Mouse (Mus musculus) gastrocnemius, adult 18-20 months (tissue): ENCODE measurements around the gene Gtf2h4. TPM values are rescaled to one million over a fixed set of nuclear protein-coding genes. Genes with fewer than 3 reads are reported as not detected.

ENCODE experiments used
- DNase-seq: peaks from one replicate; pipeline ENCODE4 v3.0.0; 2021; ENCODE audit warnings: low spot score
- total RNA-seq, 2 experiments: library from RNA; stranded (reverse); gene quantifications; 2 replicates each; pipeline ENCODE4 v1.2.3; 2021

Gtf2h4 gene
- total RNA-seq, 2 experiments from 2014 or later: 17.7 to 18.9 TPM

DNA sequence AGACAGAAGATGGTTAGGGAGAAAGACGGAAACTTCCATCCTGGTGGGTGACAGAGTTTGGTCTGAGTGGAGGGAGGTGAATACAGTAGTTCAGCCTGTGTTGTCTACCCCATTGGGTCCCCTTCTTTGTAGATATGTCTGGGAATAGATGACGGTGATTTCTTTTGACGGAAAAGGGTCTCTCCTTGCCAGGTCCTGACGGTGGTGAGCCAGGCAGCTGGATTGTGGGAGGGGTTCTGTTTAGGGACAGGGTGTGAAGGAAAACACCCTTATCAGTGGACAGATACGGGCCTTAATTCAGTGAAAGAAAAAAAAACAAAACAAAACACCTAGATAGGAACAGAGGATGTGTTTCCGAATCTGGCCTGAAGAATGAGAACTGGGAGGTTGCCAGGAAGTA lies 34.2 kb downstream of the Gtf2h4 start:
- DNase-seq: no peak

DNA sequence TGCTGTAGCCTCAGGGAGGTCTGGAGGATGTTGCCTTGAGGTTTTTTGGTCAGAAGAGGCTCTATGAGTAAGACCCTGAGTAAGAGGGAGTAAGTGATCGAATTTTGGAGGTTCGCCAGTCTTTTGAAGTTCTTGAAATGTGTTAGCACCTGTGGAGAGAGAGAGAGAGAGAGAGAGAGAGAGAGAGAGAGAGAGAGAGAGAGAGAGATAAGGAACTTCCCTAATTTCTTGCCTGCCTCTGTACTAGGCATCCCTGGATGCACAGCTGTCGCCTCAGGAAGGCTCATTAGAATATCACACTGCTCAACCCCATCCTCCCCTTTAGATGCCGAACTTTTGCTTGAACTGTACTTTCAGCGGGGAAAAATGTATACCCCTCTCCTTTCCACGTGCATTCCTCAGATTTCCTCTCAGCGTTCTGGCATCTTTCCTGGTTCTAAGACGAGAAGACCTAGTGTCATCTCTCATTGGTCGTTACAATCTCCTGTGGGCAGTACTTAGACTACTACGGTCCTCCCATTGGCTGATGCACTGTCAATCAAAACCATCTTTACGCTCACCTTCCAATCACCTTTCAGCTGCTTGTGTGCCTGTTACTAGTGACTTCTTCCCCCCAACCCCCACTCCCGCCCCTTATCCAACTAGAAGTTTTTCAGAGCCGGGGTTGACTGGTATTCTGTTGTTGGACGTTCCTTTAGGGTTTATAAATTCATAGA lies 34.9 kb downstream of the Gtf2h4 start:
- DNase-seq: peak; percentile 42

DNA sequence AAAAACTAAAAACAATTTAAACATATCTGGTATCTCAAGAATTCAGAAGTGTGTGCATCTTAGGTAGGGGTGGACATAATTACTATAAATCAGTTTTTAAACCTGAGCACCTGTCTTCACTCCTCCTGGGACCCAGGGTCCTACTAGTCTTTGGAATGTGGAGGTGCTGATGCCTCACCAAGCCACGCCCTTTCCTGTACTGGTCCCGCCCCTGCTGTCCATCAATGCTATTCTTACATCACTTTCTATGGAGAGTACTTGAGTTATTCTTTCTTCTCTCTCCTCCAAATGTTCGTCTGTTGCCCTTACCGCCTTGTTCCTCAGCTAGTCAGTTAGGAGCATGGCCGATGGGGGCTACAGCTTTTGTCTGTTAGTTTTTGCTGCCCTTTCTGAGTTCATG lies 37.2 kb downstream of the Gtf2h4 start:
- peak; percentile 20 for DNase-seq

DNA sequence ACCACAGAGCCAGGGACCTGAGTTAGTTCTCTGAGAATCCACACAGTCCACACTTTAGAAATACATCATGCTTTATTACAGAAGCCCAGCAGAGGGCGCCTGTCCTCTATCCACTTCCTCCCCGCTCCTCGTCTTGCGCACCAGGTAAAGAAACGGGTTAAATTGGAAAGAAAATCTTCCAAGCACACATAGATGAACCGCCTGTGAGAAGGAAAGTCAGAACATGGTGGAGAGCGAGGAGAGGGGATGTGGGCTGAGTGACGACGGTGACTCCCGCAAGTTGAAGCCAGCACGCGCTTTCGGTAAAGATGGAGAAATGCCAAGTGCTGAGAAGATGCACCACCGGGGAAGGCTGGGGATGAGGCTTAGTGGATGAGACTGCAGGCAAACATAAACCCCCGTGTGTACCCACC lies 37.8 kb downstream of the Gtf2h4 start:
- peak; percentile 62 for DNase-seq

DNA sequence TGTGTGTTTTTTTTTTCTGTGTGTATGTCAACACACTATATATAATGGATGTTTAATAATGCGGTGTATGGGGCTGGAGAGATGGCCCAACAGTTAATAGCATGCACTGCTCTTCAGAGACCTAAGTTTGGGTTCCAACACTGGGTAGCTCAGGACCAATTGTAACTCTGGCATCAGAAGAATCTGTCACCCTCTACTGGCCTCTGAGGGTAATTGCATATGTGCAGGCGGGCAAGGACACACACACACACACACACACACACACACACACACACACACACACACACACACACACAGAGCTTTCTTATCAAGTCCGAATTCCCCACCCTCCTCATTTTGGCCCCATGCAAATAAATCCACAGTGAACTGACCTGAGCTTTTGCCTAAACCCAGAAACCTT lies 38.3 kb downstream of the Gtf2h4 start:
- DNase-seq: no peak

DNA sequence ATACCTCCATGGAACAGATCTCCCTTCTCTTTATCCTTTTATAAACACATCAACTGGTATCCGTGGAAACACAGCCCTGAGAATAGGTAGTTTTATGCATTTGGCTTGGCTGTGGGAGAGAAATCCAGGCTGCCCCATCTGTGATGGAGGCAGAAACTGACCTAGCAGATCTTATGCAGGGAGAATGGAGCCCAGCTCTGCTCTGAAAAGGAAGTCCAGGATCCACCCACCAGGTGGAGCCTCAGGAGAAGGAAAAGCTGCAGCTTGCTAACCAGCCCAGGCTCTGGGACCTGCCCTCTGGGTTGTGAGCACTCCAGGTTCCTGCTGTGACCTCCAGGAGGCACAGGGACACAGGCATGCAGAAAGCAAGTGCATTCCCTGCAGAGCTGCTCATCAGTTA lies 39.5 kb downstream of the Gtf2h4 start:
- DNase-seq: no peak

DNA sequence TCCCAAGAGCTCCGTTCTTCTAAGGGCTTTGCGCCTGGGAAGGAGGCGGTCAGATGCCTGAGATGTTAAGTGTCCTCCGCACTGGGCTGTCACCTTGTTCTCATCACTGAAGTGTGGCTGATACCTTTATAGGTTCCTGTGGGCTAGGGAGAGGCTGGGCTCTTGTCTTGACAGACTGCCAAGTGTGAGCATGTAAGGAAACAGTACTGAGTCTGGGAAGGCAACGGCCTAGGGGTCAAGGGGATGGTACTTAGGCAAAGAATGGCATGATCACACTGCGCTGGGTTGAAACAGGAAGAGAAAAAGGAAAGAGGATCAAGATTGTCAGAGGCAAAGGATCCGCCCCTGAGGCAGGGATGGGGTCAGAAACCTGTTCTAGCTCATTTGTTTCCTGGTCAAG lies 47.0 kb downstream of the Gtf2h4 start, which contains the start of gene Gm9573:
Gene Gm9573, minus strand, starts transcription at position 101 of the 400 bp plus-strand sequence.
- DNase-seq: no peak

Other genes starting within 250 kb of the Gtf2h4 start
- 1 to 10 TPM in 1 of 2 experiments, under 1 TPM in 1; 0.94 to 1.2 TPM for gene H2-Q6, start 248.9 kb downstream of the Gtf2h4 start, total RNA-seq
- gene H2-Q7, start 234.6 kb downstream of the Gtf2h4 start, total RNA-seq: 1 to 10 TPM in 1 of 2 experiments, under 1 TPM in 1; 0.82 to 1.8 TPM
- gene H2-Q10, start 203.7 kb downstream of the Gtf2h4 start, total RNA-seq: 1 to 10 TPM in 1 of 2 experiments, under 1 TPM in 1; 0.39 to 1.2 TPM
- gene Pou5f1, start 167.7 kb downstream of the Gtf2h4 start, total RNA-seq: not detected
- under 1 TPM; 0.66 TPM for gene Tcf19, start 156.9 kb downstream of the Gtf2h4 start, total RNA-seq
- gene Cchcr1, start 156.6 kb downstream of the Gtf2h4 start, total RNA-seq: 1 to 10 TPM; 1.3 to 2.1 TPM
- not detected for gene Psors1c2, start 140.5 kb downstream of the Gtf2h4 start, total RNA-seq
- gene Cdsn, start 121.6 kb downstream of the Gtf2h4 start, total RNA-seq: under 1 TPM; 0.09 to 0.69 TPM
- gene 2300002M23Rik, start 106.3 kb downstream of the Gtf2h4 start, total RNA-seq: not detected
- not detected for gene Sfta2, start 72.2 kb downstream of the Gtf2h4 start, total RNA-seq
- gene Gm9573, start 47.1 kb downstream of the Gtf2h4 start, total RNA-seq: not detected
- gene Mucl3, start 30.0 kb downstream of the Gtf2h4 start, total RNA-seq: not detected
- gene Vars2, start 6.1 kb downstream of the Gtf2h4 start, total RNA-seq: 10 to 100 TPM in 1 of 2 experiments, 1 to 10 TPM in 1; 9.8 to 13.7 TPM
- gene Ddr1, start 30.9 kb upstream of the Gtf2h4 start, total RNA-seq: 10 to 100 TPM; 12.4 to 17.1 TPM
- gene Ier3, start 147.9 kb upstream of the Gtf2h4 start, total RNA-seq: 1 to 10 TPM; 7.1 to 8.0 TPM
- gene Flot1, start 149.5 kb upstream of the Gtf2h4 start, total RNA-seq: 10 to 100 TPM; 58.1 to 61.3 TPM
- 10 to 100 TPM; 25.7 to 34.7 TPM for gene Tubb5, start 164.6 kb upstream of the Gtf2h4 start, total RNA-seq
- 1 to 10 TPM; 4.2 to 6.7 TPM for gene Mdc1, start 167.8 kb upstream of the Gtf2h4 start, total RNA-seq
- 1 to 10 TPM in 1 of 2 experiments, under 1 TPM in 1; 0.68 to 1.5 TPM for gene Nrm, start 187.6 kb upstream of the Gtf2h4 start, total RNA-seq
- 1 to 10 TPM; 4.1 to 5.8 TPM for gene Ppp1r18, start 191.9 kb upstream of the Gtf2h4 start, total RNA-seq
- 10 to 100 TPM; 11.7 to 14.1 TPM for gene Dhx16, start 206.1 kb upstream of the Gtf2h4 start, total RNA-seq
- 10 to 100 TPM; 78.6 to 79.3 TPM for gene 2310061I04Rik, start 223.7 kb upstream of the Gtf2h4 start, total RNA-seq
- 1 to 10 TPM; 3.9 to 4.8 TPM for gene Atat1, start 236.3 kb upstream of the Gtf2h4 start, total RNA-seq
- 10 to 100 TPM; 61.6 to 62.4 TPM for gene Mrps18b, start 242.7 kb upstream of the Gtf2h4 start, total RNA-seq
- 10 to 100 TPM; 23.2 to 43.9 TPM for gene Ppp1r10, start 242.7 kb upstream of the Gtf2h4 start, total RNA-seq